Mouse (Mus musculus) kidney, adult 18-20 months (tissue): ENCODE measurements around the gene Svbp.

Experiments used
- DNase-seq: peaks from one replicate; pipeline ENCODE4 v3.0.0; 2021

The Svbp gene

DNA sequence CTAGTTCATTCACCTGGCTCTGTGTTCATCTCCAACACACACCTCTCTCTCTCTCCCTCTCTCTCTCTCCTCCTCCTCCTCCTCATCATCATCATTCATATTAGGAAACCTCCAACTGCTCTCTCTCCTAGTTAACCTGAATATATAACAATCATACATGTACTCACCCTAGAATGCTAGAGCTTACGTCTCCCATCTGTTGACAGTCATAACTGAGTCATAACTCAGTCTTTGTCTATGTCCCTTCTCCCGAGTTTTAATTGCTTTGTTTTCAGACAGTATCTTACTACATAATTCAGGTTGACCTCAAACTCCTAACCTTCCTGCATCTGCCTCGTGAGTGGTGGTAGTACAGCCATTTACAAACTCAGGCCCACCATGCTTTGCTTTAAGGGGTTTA lies 3.8 kb upstream of the Svbp start:
- no peak for DNase-seq

DNA sequence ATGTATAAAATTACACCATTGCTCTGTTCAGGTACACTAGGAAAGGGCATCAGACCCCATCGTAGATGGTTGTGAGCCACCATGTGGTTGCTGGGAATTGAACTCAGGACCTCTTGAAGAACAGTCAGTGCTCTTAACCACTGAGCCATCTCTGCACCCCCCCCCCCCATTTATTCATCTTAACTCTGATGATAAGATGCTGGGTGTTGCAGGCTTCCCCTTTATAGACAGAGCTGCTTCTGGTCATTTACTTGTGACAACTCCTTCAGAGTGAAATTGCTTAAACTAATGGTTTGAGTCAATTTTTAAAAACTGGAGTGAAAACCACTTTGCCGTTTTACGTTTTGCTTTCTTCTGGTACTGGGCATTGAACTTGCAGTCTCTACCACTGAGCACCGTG lies 2.3 kb upstream of the Svbp start:
- DNase-seq: no peak

- peak; percentile 19 for DNase-seq
Observed at GRCm38 (mm10) chr4:119195582-119196320, 645 bp downstream of the Svbp start.

DNA sequence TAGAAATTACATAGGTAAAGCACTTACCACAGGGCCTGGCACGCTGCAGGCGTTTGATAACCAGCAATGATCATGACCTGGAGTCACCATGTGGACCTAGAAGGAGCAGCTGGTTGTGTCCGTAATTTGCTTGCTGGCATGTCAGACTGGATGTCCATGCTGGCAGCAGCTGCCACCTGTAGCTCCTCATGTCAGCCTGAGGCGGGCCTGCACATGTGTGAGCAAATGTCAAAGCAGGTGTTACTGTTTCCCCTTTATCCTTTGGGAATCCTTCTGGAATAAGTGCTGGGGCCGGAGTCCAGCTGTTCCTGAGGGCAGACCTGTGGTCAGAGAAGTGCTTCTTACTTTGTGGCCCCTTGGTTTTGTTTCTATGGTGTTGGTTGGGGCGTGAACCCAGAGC lies 3.0 kb downstream of the Svbp start:
- DNase-seq: no peak

DNA sequence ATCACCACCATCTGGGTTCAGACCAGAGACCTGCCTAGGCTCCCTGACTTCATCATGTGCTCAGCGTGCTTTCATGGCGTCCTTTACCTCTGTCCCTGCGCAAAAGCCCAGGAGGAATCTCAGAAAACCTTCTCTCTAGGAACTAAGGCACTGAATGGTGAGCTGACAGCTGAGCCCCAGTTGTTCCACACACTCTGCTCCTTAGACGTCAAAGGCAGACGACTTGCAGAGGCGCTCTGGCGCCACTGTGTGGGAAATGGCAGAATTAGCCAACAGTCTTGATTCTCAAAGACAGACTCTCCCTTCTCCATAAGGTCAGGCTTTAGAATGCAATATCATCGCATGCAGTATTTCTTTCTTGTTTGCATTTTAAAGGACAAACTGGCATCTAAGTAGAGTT lies 9.6 kb downstream of the Svbp start:
- DNase-seq: peak; percentile 70

DNA sequence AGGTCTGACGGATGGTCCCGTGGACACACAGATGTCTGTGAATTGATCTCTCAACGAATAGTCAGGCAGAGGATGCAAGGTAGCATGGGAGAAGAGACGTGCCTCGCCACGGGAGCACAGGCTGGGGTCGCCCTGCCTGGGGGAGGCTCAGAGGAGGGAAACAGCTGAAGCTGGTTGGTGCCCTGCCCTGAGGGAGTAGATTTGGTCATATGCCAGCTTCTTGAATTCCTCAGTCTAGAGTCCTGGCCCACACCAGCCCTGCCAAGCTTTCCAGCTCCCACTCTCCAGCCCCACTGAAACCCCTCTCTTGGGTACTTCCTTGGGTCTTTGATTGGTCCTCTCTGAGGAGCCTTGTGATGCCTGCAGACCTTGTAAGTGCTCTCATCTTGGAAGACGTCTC lies 21.6 kb downstream of the Svbp start:
- no peak for DNase-seq

GRCm38 (mm10) chr4:119218169-119218568 lies 23.1 kb downstream of the Svbp start, which contains the start of gene Tmem269:
Tmem269 (minus strand) TSS chr4:119218217.
- DNase-seq: no peak

- peak; percentile 48 for DNase-seq
Observed at GRCm38 (mm10) chr4:119223696-119224095, 28.6 kb downstream of the Svbp start.

DNA sequence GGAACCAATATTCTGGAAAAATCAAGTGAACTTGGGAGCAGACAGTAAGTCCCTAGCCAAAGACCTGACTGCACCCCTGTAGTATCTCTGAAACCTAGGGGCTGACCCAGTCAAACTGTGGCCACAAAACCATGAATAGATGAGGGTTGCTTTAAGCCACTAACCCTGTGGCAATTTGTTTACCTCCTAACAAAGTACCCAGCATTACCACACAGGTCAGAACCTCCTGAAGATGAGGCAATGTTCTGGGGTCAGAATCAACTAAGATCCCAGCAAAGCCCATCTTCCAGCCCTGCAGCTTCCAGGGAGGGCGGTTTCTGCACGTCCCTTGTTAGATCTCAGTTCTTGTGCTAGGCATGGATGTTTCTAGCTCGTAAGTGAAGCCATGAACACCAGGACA lies 29.4 kb downstream of the Svbp start:
- no peak for DNase-seq

DNA sequence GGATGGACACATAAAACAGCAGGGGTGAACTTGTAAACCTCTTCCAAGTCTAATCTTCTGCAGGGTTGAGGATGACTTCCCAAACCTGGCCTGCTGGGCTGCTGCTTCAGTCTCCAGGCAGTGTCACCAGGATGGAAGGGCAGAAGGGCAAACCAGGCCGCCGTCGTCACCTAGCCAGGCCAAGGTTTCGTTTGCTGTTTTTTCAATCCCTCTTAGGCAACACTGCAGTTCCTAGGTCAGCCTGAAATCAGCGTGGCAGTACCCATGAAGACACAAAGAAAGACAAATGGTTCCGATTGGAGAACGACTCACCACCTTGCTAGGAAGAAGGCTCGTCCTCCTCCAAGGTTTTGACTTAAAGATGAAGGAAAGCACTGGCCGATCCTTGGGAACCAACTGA lies 30.6 kb downstream of the Svbp start:
- DNase-seq: no peak

GRCm38 (mm10) chr4:119226751-119227150 lies 31.6 kb downstream of the Svbp start:
- no peak for DNase-seq

- DNase-seq: peak; percentile 99
Observed at GRCm38 (mm10) chr4:119232410-119233255, 37.5 kb downstream of the Svbp start, which contains the start of the genes AU022252 and P3h1. AU022252 (minus strand) TSS chr4:119232712. P3h1 (plus strand) TSS chr4:119232915.

DNA sequence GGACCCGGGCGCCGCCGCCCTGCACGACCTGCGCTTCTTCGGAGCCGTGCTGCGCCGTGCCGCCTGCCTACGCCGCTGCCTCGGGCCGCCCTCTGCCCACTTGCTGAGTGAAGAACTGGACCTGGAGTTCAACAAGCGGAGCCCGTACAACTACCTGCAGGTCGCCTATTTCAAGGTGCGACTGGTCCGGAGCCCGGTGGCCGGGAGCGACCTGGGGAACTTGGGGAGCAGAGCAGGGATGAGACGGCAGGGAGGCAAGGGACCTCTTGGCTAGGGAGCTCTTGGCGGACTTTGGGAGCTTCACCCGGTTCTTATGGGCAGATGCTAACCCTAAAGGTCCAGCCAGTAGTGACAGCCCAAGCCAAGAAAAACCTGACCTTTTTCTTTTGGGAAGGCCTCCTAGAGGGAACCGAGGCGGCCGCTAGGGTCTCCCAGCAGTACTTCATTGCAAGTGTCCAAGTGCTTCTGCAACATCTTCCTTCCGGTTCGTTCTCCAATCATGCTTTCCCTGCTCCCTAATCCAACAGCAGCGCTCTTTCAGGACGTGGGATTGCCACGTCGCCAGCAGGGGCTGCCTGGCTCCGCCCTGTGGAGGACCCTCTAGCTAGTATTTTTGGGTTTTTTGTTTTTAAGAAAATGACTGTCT lies 38.3 kb downstream of the Svbp start:
- peak; percentile 55 for DNase-seq

DNA sequence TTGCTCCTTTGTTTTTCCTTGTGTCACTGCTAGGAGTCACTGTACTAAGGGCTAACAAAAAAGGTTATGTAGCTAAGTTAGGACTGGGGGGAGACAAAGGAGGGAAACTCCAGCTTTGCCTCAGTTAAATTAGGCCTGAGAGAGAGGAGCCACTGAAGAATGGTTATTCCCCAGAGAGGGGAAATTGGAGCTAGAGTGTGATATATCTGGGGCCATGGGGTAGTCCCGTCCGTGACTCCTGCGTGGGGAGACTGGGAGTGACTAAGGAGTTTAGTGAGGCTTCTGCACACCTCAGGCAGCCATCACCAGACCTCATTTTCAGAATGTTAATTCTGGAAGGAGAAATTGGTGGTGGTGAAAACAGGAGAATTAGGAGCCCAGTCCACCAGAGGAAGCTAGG lies 39.2 kb downstream of the Svbp start:
- no peak for DNase-seq

DNA sequence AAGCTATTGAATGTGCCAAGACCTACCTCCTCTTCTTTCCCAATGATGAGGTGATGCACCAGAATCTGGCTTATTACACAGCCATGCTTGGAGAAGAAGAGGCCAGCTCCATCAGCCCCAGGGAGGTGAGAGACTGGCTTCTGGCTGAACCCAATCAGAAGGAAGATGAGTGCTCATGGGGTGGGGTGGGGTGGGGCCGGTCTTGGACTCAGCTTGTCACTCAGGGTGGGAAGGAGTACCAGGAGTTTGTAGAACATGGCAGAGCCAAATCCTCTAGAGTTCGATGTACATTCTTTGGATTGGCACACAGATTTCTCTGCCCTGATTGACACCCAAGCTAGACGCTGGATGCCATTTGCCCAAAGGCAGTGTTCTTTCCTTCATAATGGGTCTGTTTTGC lies 43.6 kb downstream of the Svbp start:
- no peak for DNase-seq

DNA sequence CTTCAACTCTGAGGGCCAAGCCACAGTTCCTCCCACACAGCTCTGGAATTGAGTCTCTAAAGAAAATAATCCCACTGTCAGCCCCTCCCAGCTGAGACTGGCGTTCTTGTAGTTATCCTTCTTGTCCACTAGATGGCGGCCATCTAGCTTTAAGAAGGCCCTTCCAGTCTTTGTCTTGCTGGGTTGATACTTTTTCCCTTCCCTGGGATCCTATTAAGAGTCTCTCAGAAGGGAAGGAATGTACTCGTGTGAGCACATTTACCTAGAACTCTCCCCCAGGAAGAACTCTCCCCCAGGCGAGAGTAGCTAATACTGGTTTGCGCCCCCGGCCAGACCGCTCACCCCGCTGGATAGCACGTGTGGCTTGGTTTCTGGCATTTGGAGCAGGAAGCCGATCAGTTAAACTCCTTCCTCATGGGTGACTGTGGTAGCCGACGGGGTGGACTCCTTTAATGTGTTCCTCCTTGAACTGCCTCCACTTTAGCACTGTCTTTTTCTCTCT lies 44.1 kb downstream of the Svbp start:
- DNase-seq: no peak

GRCm38 (mm10) chr4:119241664-119242063 lies 46.6 kb downstream of the Svbp start:
- peak; percentile 49 for DNase-seq

DNA sequence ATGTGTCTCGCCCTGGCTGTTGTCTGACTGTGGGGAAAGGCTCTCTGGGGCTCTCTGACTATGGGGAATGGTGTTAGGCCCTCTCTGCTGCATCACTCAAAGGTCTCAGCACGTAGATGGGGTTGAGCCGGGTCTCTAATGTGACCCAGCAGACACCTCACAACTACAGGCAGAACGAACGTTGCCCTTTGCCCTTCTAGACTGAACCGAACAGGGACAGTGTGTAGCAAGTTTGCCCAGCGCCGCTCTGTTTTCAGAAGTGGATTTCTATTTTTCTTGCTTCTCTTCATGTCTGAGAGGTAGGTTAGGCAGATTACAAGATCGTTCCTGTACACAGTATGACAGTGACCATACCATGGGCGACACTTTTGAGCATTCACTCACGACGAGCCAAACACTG lies 47.5 kb downstream of the Svbp start:
- DNase-seq: no peak

DNA sequence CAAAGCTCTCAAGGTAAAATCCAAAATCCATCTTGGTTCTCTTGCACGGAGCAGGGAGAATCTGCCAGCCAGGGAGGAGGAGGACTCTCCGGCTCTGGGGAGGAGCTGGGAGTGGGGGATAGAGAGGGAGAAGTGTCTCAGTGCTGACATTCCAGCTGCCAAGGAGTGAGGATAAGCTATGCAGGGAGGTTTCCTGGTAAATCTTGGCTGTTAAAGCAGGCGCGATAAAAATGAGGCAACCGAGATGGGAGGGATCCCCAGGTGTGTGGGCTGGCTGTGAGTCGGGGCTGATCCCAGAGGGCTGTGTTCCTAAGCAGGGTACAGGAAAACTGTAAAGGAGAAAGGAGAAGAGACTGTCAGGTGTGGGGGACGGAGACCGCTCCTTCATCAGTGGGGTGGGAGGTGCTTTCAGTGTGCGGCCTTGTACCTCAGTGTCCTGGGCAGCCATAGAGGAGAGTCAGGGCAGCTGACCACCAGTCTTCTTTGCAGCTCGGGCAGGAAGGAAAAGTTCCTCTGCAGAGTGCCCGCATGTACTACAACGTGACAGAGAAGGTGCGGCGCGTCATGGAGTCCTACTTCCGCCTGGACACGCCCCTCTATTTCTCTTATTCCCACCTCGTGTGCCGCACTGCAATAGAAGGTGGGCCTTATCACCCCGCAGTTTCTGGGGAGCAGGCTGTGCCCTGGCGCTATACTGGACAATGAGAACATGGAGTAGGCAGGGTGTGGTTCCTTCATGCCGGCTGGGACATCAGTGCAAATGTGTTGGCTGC lies 49.5 kb downstream of the Svbp start:
- DNase-seq: no peak

DNA sequence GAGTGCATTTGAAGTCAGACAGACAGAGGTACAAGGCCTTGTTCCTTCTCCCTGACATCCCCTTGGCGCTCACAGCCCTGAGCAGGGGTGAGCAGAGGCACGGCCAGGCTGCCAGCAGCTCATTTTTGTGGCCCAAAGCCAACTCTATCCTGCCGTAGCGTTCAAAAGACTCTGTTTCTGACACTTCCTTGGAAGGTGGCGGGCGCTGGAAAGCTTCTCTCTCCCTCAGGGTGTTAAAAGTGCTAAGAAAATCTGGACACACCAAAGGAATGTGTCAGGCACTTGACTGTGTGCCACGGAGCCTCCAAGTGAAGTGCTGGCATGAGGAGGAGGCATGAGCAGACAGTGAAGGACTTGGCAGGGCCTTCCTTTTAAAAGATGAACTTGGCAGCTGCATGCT lies 50.5 kb downstream of the Svbp start:
- peak; percentile 52 for DNase-seq

DNA sequence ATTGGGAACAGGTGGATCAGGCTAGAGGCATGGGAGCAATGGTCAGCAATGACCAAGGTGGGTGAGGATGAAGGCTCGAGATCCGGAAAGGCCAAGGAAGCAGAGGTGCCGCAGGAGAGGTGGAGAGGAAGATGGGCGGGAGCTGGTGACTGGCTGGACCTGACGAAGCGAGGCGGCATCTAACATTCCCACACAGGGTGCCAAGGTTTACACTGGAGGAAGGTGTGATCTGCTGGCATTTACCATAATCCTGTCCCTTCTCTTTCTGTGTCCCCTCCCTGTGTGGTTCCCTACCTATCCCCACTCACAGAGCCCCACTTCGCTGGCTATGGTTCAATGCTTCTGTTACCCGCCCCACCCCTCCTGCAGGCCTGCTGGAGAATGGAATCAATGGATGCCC lies 50.9 kb downstream of the Svbp start:
- DNase-seq: no peak

DNA sequence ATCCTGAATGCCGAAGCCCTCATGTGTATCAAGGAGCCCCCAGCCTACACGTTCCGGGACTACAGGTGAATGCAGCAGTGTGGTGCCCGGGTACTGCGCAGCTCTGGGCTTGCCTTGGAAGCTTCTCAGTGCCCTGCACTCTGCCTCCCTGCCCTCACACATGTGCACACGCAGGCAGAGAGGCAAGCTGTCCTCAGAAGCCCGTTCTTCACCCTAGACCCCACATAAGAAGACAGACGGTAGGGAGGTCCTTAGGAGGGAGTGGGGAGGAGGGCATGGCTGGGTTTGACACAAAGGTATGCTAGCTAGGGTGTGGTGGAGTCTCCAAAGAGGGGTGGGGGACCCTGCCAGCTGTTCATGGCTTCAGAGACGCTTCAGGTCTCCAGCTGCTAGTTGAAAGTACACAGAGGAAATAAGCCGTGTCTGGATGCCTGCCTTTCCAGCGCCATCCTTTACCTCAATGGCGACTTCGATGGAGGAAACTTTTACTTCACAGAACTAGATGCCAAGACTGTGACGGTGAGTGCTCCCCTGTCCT lies 51.7 kb downstream of the Svbp start:
- DNase-seq: no peak
